Mouse (Mus musculus) left cerebral cortex, adult 8-10 months (tissue): Measurements from ENCODE around the gene Cep19. TPM values are rescaled to one million over a fixed set of nuclear protein-coding genes. Genes with fewer than 3 reads are reported as not detected.

Experiments
- DNase-seq, 2 experiments: peaks; one replicate each; pipeline ENCODE4 v3.0.0; 2022; ENCODE audit warnings: low spot score in 2 of 2
- total RNA-seq, 4 experiments: library from RNA; stranded (reverse); gene quantifications; 2 replicates each; pipeline ENCODE4 v1.2.4; 2022

The Cep19 gene
- total RNA-seq, 4 experiments from 2014 or later = 59.5 to 66.8 (median 64.2) TPM

DNA sequence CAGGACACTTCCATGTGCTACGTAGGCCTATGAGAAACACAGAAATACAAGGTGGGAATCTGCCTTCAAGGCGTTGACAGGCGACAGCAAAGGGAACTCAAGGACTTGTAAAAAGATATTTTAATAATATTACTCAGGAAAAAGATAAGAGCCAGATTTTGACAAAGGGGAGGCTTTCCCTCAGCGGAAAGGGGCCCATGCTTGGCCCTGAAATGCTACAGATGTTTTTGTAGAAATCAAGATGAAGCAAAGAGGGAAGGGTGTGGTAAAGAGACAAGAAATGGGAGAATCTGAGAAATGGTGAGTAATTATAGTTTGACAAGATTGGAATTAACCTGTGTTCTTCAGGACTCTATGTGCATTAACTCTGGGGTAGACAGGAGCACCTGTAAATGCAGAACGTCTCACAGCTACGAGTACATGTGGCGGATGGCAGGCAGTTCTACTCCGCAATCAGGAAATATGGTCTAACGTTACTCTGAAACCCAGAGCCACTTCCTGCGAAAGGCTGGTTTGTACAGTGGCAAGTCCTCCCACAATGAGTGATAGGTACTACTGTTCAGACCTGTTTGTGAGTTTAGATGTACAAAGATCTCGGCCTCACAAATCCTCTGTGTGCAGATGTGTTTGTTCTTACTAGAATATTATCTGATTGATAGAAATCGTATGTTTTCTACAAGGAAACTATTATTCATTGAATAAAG lies 7.9 kb downstream of the Cep19 start:
- DNase-seq = no peak

DNA sequence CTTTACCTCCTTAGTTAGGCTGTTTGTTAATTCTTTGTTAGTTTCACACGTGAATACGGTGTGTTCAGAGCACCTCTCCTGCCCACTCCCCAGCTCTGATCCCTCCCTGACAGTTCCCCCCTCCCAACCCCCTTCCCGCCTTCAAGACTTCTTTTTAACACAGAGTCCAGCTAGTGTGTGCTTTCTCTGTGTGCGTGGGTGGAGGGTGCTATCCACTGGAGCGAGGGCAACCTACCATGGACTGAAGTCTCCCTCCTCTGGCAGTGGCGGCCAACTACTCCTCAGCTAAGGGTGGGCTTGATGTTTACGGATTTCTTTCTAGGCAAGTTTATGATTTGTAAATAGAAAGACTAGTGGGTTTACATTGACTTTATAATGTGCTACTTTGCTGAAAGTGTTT lies 8.6 kb downstream of the Cep19 start:
- DNase-seq = no peak

DNA sequence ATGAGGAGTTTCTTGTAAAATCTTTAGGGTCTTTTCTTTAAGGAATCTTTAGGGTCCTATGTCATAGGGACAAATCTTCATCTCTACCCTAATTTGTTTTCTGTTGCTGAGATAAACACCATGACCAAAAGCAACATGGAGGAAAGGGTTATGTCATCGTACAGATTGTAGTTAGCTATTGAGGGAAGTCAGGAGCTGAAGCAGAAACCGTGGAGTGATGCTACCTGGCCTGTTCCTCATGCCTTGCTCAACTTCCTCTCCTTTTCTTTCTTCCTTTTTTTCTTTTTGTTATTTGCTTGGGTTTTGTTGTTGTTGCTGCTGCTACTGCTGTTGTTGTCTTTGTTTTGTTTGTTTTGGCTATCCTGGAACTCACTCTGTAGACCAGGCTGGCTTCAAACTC lies 9.0 kb downstream of the Cep19 start:
- no peak for DNase-seq

DNA sequence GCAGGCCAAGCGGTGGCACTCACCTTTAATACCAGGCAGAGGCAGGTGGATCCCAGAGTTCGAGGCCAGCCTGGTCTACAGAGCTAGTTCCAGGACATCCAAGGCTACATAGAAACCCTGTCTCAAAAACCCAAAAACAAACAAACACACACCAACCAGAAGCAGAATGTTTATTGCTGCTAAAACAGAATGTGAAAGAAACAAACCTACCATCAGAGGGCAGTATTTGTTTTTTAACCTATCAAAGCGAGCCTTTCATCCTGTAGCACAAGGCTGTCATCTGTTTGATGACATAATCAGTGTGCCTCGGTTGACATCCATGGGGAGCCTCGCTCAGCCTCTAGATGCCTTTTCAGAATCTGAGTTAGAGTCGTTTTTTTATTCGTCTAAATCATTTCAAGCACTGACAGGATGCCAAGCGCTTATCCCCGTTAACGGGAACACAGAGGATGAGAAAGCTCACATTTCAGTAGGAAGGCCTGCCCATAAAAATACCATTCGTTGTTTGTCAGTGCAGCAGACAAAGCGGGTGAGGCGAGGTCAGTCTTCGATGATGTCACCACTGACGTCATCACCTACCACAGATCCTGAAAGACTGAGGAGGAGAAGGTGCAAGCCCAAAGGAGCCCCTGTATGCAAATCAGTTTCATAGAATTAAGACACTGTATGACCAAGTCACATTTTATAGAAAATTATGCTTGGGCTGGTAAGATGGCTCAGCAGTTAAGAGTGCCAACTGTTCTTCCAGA lies 11.5 kb downstream of the Cep19 start:
- no peak for DNase-seq

DNA sequence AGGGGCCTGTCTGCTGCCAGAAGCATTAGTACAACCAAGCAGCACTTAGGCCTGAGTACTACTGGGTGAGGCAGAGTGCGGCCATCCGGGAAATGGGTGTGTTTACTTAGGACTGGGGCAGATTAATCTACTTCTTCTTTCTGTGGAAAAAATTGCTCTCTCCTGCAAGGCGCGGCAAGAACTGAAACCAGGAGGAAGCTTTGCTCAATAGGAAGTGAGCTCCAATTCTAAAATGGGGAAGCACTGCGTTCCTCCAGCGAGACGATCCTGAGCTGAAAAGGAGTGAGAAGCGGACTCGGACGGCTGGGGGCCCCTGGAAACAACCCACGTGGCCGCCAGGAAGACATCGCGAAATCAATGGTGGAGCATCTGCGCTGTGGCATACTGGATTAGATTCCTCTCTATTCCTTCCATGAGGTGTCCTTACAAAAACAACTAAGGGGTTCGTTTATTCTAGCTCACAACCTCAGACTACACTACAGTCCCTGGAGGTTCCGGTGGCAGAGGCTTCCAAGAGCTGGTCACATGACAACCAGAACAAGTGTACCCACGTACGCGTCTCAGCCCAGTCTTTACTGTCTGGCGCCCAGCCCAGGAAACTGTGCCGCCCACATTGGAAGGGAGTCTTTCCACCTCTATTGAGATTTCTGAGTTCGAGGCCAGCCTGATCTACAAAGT lies 14.1 kb downstream of the Cep19 start:
- peak in 1 of 2 experiments; percentile 39 for DNase-seq

DNA sequence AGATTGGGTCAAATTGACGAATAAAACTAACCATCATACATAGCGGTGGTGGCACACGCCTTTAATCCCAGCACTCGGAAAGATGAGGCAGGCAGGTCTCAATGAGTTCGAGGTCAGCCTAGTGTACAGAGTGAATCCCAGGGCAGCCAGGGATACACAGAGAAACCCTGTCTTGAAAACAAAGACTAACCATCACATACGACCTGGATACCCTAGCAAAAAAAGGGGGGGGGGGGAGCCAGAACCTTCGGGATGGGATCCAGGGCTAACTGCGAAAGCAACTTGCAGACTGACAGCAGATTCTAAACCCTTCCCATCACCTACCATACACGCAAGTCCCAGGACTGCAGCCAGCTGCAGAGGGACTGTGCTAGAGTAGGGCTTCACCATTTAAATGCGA lies 14.8 kb downstream of the Cep19 start:
- DNase-seq = no peak

DNA sequence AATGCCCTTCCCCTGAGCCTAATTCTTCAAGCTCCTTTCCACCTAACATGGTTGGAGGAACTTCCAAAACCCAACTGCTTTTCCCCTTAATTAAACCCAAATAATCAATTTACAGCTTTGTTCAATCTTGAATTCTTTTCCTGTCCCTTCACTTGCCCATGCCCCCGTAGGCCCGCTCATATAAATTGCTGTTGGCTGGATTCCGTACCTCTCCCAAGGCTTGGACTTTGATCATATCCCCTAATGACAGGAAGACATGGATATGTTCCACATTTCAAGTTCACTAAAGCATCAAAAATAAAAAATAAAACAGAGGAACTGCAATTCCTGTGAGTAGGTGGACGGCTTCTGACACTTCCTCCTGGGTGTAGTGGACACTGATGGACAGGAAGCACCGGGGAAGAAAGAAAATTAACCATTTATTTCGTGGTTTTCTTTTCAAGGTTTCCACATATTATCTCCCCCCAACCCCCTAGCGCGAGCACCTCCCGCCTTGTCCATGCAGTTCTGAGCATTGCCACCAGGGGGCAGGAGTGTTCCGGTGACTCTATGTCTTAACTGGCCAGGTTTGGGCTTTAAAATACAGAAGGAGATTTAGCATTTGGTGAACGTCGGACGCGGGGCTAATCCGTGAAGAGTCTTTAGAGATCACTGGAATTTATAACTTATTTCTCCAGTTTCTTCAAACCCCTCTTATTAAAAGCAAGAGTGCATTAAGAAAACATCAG lies 15.5 kb downstream of the Cep19 start:
- peak in 1 of 2 experiments; percentile 82 for DNase-seq

- DNase-seq = no peak
Observed at GRCm38 (mm10) chr16:32115781-32116180, 16.2 kb downstream of the Cep19 start.

DNA sequence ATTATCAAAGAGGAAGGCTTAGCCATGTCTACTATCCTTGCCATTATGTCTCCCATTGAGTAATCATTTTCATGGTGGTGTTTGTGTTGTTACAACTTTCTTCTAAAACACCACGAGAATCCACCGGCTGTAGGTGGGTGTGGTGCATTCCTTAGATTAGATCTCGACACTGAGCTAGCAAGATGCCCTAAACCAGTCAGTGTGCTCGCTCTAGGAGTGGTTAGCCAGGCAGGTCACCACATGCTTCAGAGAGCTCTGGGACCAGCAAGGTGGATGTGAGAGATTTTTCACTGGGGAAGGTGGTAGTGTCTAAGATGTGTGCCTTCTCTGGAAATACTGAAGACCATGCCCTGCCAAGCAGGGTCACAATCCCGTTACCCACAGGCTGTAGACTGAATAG lies 16.6 kb downstream of the Cep19 start:
- no peak for DNase-seq

DNA sequence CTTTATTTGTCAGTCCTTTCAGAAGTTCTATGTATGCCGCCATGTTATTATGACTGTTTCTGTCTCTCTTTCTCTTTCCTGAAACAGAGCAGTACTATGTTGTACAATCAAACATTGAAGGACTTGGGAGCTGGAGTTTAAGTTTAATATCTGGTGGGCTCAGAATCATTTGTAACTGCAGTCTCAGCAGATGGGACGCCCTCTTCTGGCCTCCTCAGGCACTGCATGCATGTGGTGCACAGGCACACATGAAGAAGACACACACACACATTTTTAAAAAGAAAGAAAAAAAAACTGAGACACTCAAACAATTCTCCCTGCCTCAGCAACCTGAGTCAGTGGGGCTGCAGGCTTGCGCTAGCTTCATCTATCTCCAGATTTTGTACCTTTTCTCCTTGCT lies 20.9 kb downstream of the Cep19 start:
- DNase-seq = no peak

GRCm38 (mm10) chr16:32124020-32124419 lies 24.4 kb downstream of the Cep19 start:
- DNase-seq = no peak

DNA sequence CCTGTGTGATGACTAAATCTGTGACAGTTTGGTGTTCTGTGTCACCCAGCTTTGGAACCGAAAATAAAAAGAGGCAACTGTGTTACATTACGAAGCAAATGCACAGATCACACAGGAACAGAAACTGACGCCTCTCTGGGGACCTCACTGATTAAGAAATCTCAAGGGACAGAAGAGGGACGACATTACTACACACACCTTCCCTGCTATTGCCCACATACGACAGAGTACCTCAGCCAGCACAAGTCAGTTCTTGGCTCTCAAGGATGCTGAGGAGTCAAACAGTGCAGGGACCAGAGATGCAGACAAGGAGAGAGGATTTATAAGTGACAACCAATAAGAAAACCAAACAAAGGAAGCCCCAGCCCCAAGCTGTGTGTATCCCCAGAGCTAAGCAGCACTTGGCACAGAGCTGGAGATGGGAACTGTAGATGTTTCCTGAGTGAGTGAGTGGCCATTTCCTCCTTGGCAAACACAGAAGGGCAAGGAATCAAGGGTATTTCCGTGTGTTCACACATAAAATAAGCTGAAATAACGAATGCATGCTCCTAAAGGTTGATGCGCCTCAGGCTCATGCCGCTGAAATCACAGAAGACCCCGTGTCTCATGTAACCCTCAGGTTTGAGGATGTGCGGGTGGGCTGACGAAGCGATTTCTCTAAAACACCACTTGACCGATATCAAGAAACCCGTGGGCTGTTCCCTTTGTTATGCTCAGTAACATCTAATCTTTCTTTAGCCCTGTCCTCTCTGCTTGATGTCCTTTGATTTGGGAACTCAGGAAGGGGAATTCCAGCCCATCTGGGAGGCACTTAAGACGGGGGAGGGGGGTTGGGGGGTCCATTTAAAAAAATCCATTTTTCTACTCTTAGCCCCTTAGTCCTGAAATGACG lies 25.1 kb downstream of the Cep19 start:
- DNase-seq = no peak

- no peak for DNase-seq
Observed at GRCm38 (mm10) chr16:32125364-32125763, 25.8 kb downstream of the Cep19 start.

- DNase-seq = no peak
Observed at GRCm38 (mm10) chr16:32127046-32127445, 27.4 kb downstream of the Cep19 start.

GRCm38 (mm10) chr16:32129449-32130189 lies 30.0 kb downstream of the Cep19 start:
- no peak for DNase-seq

GRCm38 (mm10) chr16:32130190-32130826 lies 30.7 kb downstream of the Cep19 start:
- DNase-seq = no peak

DNA sequence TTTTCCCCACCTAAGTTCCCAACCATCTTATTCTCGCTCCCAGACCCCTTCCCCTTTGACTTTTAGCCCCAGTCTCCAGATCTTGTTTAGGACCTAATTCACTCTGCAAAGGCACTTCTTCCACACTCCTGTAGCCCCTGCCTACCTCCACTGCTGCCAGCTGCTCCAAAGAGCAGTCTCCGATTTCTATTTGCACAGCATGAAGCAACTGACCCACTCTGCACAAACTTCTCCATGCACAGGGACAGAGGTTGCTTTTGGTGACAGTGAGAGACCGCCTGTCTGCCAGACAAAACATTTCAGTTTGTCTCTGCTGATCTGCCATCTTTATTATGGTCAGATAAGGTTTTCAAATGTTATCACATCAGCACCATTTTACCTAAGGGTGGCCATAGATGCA lies 33.5 kb downstream of the Cep19 start:
- no peak for DNase-seq

DNA sequence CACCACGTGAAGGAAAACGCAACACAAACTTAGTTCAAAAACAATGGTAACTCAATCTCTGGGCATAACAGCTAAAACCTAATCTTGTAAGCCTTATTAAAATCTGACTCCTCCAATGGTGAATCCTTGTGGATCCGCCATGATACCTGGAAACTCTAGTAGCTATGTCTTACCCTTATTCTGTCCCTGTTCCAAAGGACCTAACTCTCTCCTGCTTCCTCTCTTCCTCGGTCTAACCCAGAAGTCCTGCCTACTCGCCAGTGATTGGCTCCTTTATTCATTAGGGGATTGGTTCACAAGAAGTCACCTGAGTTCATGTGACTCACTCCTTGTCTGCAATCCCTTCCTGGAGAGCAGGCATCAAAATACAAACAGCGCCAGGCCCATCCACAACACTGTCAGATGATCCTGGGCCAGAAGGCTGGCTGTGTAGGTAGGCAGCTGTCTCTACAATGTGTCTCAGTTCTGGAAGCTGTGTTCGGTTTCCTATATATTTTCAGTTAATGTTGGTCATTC lies 36.3 kb downstream of the Cep19 start:
- no peak for DNase-seq

GRCm38 (mm10) chr16:32138954-32139353 lies 39.4 kb downstream of the Cep19 start:
- peak in 1 of 2 experiments; percentile 52 for DNase-seq
